Mouse (Mus musculus): ENCODE data around the gene Relt.
"Not testable (repeated sequence)": the region's sequence is repeated elsewhere in the genome, so short reads cannot be mapped to it uniquely, and the experiment has no call there.

The Relt gene

GRCm38 (mm10) chr7:100875822-100876221 lies 12.6 kb upstream of the Relt start:
- DNase-seq (ENCODE audit: low spot score in 2 of 2) = no peak

GRCm38 (mm10) chr7:100873197-100873596 lies 10.0 kb upstream of the Relt start:
- DNase-seq (ENCODE audit: low spot score in 2 of 2) = no peak

GRCm38 (mm10) chr7:100871892-100872291 lies 8.6 kb upstream of the Relt start:
- DNase-seq (ENCODE audit: low spot score in 2 of 2) = peak in 1 of 2 experiments; percentile 56

GRCm38 (mm10) chr7:100871355-100871754 lies 8.1 kb upstream of the Relt start:
- DNase-seq (ENCODE audit: low spot score in 2 of 2) = no peak

GRCm38 (mm10) chr7:100869877-100870629 lies 6.8 kb upstream of the Relt start:
- DNase-seq (ENCODE audit: low spot score in 2 of 2) = no peak

- DNase-seq (ENCODE audit: low spot score in 2 of 2) = no peak
Observed at GRCm38 (mm10) chr7:100868551-100868950, 5.3 kb upstream of the Relt start.

GRCm38 (mm10) chr7:100867561-100867960 lies 4.3 kb upstream of the Relt start:
- DNase-seq (ENCODE audit: low spot score in 2 of 2) = no peak

GRCm38 (mm10) chr7:100866675-100867074 lies 3.4 kb upstream of the Relt start:
- DNase-seq (ENCODE audit: low spot score in 2 of 2) = peak in 1 of 2 experiments; percentile 55

GRCm38 (mm10) chr7:100862353-100862752 lies 893 bp downstream of the Relt start:
- no peak for DNase-seq (ENCODE audit: low spot score in 2 of 2)

- DNase-seq (ENCODE audit: low spot score in 2 of 2) = no peak
Observed at GRCm38 (mm10) chr7:100861209-100861608, 2.0 kb downstream of the Relt start.

GRCm38 (mm10) chr7:100860450-100860849 lies 2.8 kb downstream of the Relt start:
- DNase-seq (ENCODE audit: low spot score in 2 of 2) = no peak

- DNase-seq (ENCODE audit: low spot score in 2 of 2) = peak in 1 of 2 experiments; percentile 66
Observed at GRCm38 (mm10) chr7:100855795-100856573, 7.3 kb downstream of the Relt start.

- DNase-seq (ENCODE audit: low spot score in 2 of 2) = no peak
Observed at GRCm38 (mm10) chr7:100855300-100855699, 7.9 kb downstream of the Relt start.

GRCm38 (mm10) chr7:100854861-100855260 lies 8.4 kb downstream of the Relt start:
- no peak for DNase-seq (ENCODE audit: low spot score in 2 of 2)

GRCm38 (mm10) chr7:100854137-100854814 lies 9.0 kb downstream of the Relt start:
- no peak for DNase-seq (ENCODE audit: low spot score in 2 of 2)

- no peak for DNase-seq (ENCODE audit: low spot score in 2 of 2)
Observed at GRCm38 (mm10) chr7:100853396-100853795, 9.8 kb downstream of the Relt start.

GRCm38 (mm10) chr7:100851481-100852356 lies 11.5 kb downstream of the Relt start:
- DNase-seq (ENCODE audit: low spot score in 2 of 2) = no peak

GRCm38 (mm10) chr7:100849508-100849907 lies 13.7 kb downstream of the Relt start:
- no peak for DNase-seq (ENCODE audit: low spot score in 2 of 2)

GRCm38 (mm10) chr7:100848744-100849143 lies 14.5 kb downstream of the Relt start:
- DNase-seq (ENCODE audit: low spot score in 2 of 2) = peak in 1 of 2 experiments; percentile 58

GRCm38 (mm10) chr7:100847131-100847530 lies 16.1 kb downstream of the Relt start:
- no peak for DNase-seq (ENCODE audit: low spot score in 2 of 2)

GRCm38 (mm10) chr7:100846033-100846432 lies 17.2 kb downstream of the Relt start:
- not testable (repeated sequence) for DNase-seq (ENCODE audit: low spot score in 2 of 2)

Data from heart, adult 9 months (tissue).